Mouse (Mus musculus): Measurements from ENCODE around the gene Ifna6.
"Not testable (repeated sequence)": the region's sequence is repeated elsewhere in the genome, so short reads cannot be mapped to it uniquely, and the experiment has no call there.

Gene Ifna6

DNA sequence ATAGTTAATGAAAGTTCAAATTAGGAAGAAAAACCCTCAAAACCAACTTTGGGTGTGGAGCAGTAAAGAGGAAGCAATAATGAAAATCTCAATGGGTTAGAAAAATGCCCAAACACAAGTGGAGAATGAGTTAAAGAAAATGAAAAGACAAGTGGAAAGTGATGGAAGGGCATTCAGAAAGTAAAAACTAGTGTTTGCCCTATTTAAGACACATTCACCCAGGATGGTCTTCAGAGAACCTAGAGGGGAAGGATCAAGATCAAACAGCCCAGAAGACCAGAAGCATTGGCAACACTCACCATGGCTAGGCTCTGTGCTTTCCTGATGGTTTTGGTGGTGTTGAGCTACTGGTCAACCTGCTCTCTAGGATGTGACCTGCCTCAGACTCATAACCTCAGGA lies at the start of gene Ifna6:
TSS of gene Ifna6 (plus strand) at position 301 of the 400 bp plus-strand sequence.
- DNase-seq (ENCODE audit: low read depth, low spot score): not testable (repeated sequence)

DNA sequence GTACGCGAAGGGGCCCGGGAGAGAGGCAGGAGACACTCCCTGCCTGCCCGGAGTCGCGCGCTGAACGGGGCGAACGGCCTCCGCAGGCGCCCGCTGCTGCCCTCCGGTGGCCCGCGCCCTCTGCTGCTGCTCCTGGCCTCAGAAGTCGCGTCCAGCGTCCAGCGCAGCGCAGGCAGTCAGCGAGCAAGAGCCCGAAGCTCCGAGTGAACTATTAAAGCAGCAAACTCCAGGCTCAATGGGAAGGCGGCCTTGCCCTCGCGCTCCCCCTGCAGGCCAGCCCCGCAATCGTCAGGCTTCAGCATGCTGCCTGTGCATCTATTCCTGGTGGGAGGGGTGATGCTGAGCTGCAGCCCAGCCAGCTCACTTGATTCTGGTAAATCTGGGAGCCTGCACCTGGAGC lies 47.7 kb upstream of the Ifna6 start, which contains the start of gene Gm13272:
TSS of gene Gm13272 (plus strand) at position 301 of the 400 bp plus-strand sequence.
- DNase-seq (ENCODE audit: low read depth, low spot score): not testable (repeated sequence)

DNA sequence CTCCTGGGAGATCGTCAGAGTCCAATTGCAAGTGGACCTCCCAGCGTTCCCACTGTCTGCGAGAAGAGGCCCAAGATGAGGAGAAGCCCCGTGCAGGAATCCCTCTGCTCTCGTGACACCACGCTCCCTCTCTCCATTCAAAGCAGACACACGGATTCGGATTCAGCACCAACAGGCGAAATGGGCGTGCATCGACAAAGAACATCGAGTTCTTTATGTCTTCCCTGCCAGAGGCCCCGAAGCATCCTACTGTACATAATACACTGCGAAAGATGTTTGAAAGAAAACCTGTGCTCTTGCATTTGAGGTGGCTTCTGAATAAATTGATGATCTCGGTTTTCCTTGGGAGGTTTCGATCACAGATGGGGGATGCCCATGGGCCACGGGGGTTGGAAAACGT lies 46.9 kb upstream of the Ifna6 start:
- not testable (repeated sequence) for DNase-seq (ENCODE audit: low read depth, low spot score)

DNA sequence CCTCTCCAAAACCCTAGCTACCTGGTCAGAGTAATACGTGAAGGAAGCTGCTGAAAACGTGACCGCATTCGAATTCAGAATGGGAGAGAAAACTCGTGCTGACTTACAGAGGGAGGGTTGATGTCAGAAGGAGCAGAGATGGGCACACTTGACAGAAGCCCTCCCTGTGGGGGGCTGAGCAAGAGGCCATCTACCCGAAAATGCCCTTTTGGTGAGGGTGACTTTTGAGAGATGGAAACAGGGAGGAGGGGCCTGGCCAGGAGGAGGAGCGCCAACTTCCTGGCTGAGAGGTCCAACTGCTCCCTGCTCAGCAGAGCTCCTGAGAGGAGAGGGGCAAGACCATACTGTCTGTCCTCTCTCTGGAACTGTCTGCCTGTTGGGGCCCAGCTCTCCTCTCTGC lies 45.4 kb upstream of the Ifna6 start, which contains the start of gene Ifnz:
TSS of gene Ifnz (plus strand) at position 301 of the 400 bp plus-strand sequence.
- DNase-seq (ENCODE audit: low read depth, low spot score): not testable (repeated sequence)

DNA sequence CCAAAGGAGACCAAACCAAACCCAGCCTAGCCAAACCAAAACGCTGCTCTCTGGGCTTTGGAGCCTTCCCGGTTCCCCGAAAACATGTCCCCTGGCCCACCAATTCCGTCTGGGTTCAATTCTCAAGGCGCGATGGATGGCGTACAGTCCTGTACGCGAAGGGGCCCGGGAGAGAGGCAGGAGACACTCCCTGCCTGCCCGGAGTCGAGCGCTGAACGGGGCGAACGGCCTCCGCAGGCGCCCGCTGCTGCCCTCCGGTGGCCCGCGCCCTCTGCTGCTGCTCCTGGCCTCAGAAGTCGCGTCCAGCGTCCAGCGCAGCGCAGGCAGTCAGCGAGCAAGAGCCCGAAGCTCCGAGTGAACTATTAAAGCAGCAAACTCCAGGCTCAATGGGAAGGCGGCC lies 44.9 kb upstream of the Ifna6 start:
- not testable (repeated sequence) for DNase-seq (ENCODE audit: low read depth, low spot score)

DNA sequence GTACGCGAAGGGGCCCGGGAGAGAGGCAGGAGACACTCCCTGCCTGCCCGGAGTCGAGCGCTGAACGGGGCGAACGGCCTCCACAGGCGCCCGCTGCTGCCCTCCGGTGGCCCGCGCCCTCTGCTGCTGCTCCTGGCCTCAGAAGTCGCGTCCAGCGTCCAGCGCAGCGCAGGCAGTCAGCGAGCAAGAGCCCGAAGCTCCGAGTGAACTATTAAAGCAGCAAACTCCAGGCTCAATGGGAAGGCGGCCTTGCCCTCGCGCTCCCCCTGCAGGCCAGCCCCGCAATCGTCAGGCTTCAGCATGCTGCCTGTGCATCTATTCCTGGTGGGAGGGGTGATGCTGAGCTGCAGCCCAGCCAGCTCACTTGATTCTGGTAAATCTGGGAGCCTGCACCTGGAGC lies 41.8 kb upstream of the Ifna6 start, which contains the start of gene Gm13276:
TSS of gene Gm13276 (plus strand) at position 301 of the 400 bp plus-strand sequence.
- DNase-seq (ENCODE audit: low read depth, low spot score): not testable (repeated sequence)

DNA sequence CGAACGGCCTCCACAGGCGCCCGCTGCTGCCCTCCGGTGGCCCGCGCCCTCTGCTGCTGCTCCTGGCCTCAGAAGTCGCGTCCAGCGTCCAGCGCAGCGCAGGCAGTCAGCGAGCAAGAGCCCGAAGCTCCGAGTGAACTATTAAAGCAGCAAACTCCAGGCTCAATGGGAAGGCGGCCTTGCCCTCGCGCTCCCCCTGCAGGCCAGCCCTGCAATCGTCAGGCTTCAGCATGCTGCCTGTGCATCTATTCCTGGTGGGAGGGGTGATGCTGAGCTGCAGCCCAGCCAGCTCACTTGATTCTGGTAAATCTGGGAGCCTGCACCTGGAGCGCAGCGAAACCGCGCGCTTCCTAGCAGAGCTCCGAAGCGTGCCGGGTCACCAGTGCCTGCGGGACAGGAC lies 38.8 kb upstream of the Ifna6 start, which contains the start of gene Gm13277:
TSS of gene Gm13277 (plus strand) at position 231 of the 400 bp plus-strand sequence.
- DNase-seq (ENCODE audit: low read depth, low spot score): not testable (repeated sequence)

DNA sequence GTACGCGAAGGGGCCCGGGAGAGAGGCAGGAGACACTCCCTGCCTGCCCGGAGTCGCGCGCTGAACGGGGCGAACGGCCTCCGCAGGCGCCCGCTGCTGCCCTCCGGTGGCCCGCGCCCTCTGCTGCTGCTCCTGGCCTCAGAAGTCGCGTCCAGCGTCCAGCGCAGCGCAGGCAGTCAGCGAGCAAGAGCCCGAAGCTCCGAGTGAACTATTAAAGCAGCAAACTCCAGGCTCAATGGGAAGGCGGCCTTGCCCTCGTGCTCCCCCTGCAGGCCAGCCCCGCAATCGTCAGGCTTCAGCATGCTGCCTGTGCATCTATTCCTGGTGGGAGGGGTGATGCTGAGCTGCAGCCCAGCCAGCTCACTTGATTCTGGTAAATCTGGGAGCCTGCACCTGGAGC lies 36.0 kb upstream of the Ifna6 start, which contains the start of gene Gm13278:
TSS of gene Gm13278 (plus strand) at position 301 of the 400 bp plus-strand sequence.
- not testable (repeated sequence) for DNase-seq (ENCODE audit: low read depth, low spot score)

DNA sequence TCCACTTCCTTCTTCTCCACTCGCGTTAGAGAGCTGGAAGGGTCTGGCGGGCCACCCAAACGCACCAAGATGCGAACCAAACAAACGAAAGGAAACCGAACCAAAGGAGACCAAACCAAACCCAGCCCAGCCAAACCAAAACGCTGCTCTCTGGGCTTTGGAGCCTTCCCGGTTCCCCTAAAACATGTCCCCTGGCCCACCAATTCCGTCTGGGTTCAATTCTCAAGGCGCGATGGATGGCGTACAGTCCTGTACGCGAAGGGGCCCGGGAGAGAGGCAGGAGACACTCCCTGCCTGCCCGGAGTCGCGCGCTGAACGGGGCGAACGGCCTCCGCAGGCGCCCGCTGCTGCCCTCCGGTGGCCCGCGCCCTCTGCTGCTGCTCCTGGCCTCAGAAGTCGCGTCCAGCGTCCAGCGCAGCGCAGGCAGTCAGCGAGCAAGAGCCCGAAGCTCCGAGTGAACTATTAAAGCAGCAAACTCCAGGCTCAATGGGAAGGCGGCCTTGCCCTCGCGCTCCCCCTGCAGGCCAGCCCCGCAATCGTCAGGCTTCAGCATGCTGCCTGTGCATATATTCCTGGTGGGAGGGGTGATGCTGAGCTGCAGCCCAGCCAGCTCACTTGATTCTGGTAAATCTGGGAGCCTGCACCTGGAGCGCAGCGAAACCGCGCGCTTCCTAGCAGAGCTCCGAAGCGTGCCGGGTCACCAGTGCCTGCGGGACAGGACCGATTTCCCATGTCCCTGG lies 33.1 kb upstream of the Ifna6 start, which contains the start of gene Gm13275:
TSS of gene Gm13275 (plus strand) at position 552 of the 740 bp plus-strand sequence.
- not testable (repeated sequence) for DNase-seq (ENCODE audit: low read depth, low spot score)

DNA sequence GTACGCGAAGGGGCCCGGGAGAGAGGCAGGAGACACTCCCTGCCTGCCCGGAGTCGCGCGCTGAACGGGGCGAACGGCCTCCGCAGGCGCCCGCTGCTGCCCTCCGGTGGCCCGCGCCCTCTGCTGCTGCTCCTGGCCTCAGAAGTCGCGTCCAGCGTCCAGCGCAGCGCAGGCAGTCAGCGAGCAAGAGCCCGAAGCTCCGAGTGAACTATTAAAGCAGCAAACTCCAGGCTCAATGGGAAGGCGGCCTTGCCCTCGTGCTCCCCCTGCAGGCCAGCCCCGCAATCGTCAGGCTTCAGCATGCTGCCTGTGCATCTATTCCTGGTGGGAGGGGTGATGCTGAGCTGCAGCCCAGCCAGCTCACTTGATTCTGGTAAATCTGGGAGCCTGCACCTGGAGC lies 30.1 kb upstream of the Ifna6 start, which contains the start of gene Gm13279:
TSS of gene Gm13279 (plus strand) at position 301 of the 400 bp plus-strand sequence.
- not testable (repeated sequence) for DNase-seq (ENCODE audit: low read depth, low spot score)

DNA sequence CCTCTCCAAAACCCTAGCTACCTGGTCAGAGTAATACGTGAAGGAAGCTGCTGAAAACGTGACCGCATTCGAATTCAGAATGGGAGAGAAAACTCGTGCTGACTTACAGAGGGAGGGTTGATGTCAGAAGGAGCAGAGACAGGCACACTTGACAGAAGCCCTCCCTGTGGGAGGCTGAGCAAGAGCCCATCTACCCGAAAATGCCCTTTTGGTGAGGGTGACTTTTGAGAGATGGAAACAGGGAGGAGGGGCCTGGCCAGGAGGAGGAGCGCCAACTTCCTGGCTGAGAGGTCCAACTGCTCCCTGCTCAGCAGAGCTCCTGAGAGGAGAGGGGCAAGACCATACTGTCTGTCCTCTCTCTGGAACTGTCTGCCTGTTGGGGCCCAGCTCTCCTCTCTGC lies 27.9 kb upstream of the Ifna6 start, which contains the start of gene Gm13285:
TSS of gene Gm13285 (plus strand) at position 301 of the 400 bp plus-strand sequence.
- not testable (repeated sequence) for DNase-seq (ENCODE audit: low read depth, low spot score)

DNA sequence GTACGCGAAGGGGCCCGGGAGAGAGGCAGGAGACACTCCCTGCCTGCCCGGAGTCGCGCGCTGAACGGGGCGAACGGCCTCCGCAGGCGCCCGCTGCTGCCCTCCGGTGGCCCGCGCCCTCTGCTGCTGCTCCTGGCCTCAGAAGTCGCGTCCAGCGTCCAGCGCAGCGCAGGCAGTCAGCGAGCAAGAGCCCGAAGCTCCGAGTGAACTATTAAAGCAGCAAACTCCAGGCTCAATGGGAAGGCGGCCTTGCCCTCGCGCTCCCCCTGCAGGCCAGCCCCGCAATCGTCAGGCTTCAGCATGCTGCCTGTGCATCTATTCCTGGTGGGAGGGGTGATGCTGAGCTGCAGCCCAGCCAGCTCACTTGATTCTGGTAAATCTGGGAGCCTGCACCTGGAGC lies 24.3 kb upstream of the Ifna6 start, which contains the start of gene Gm13287:
TSS of gene Gm13287 (plus strand) at position 301 of the 400 bp plus-strand sequence.
- not testable (repeated sequence) for DNase-seq (ENCODE audit: low read depth, low spot score)

DNA sequence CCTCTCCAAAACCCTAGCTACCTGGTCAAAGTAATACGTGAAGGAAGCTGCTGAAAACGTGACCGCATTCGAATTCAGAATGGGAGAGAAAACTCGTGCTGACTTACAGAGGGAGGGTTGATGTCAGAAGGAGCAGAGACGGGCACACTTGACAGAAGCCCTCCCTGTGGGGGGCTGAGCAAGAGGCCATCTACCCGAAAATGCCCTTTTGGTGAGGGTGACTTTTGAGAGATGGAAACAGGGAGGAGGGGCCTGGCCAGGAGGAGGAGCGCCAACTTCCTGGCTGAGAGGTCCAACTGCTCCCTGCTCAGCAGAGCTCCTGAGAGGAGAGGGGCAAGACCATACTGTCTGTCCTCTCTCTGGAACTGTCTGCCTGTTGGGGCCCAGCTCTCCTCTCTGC lies 22.0 kb upstream of the Ifna6 start, which contains the start of gene Gm13288:
TSS of gene Gm13288 (plus strand) at position 301 of the 400 bp plus-strand sequence.
- DNase-seq (ENCODE audit: low read depth, low spot score): not testable (repeated sequence)

DNA sequence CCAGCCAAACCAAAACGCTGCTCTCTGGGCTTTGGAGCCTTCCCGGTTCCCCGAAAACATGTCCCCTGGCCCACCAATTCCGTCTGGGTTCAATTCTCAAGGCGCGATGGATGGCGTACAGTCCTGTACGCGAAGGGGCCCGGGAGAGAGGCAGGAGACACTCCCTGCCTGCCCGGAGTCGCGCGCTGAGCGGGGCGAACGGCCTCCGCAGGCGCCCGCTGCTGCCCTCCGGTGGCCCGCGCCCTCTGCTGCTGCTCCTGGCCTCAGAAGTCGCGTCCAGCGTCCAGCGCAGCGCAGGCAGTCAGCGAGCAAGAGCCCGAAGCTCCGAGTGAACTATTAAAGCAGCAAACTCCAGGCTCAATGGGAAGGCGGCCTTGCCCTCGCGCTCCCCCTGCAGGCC lies 21.5 kb upstream of the Ifna6 start:
- not testable (repeated sequence) for DNase-seq (ENCODE audit: low read depth, low spot score)

DNA sequence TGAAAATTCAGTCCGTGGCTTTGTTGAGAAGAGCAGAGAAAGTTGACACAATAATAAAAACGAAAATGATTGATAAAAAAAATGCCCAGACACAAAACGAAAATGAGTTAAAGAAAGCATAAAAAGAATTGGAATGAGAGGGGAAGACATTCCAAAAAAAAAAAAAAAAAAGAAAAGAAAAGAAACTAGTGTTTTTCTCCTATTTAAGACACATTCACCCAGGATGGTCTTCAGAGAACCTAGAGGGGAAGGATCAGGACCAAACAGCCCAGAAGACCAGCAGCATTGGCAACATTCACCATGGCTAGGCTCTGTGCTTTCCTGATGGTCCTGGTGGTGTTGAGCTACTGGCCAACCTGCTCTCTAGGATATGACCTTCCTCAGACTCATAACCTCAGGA lies 11.3 kb upstream of the Ifna6 start, which contains the start of gene Ifna7:
TSS of gene Ifna7 (plus strand) at position 301 of the 400 bp plus-strand sequence.
- DNase-seq (ENCODE audit: low read depth, low spot score): no peak

DNA sequence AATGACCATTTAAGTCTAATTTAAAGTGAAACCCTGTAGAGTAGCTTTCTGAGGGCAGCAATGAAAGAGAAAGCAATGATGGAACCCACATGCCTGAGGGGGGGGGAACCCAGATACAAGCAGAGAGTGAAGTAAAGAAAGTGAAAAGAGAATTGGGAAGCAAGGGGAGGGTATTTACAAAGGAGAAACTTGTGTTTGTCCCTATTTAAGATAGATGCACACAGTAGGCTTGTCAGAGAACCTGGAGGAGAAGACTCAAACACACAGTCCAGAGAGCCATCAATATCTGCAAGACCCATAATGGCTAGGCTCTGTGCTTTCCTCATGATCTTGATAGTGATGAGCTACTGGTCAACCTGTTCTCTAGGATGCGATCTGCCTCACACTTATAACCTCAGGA lies 7.6 kb upstream of the Ifna6 start, which contains the start of gene Ifna11:
TSS of gene Ifna11 (plus strand) at position 301 of the 400 bp plus-strand sequence.
- no peak for DNase-seq (ENCODE audit: low read depth, low spot score)

DNA sequence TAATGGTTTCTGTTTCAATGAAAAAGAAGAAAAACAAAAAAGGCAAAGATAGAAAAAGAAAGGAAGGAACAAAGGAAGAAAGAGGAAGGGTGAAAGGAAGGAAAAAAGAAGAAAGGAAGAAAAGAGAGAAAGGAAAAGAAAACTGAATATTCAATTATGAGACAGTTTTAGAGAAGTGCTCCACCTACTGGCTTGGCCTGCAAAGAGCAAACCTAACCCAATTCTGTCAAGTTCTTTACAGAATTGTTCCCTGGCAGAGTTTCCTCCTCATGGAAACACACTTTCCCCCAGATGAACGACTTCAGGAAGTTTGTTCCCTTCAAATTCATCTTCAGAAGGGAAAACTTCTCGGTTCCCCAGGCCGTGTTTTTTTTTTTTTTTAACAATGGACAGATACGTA lies 4.2 kb upstream of the Ifna6 start:
- peak; percentile 64 for DNase-seq (ENCODE audit: low read depth, low spot score)

DNA sequence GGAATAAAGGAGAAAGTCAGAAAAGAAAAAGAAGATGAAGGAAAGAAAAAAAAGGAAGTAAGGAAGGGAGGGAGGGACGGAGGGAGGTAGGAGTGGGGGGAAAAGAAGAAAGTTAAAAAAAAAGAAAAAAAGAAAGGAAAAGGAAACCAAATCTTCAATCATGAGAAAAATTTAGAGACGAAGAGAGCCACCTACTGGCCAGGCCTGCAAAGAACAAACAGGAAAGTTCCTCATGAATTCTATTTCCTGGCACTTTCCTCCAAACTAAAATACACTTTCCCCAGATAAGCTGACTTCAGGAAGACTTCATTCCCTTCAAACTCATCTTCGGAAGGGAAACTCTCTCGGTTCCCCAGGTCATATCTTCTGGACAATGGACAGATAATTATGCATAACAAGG lies 3.3 kb downstream of the Ifna6 start:
- peak; percentile 65 for DNase-seq (ENCODE audit: low read depth, low spot score)

DNA sequence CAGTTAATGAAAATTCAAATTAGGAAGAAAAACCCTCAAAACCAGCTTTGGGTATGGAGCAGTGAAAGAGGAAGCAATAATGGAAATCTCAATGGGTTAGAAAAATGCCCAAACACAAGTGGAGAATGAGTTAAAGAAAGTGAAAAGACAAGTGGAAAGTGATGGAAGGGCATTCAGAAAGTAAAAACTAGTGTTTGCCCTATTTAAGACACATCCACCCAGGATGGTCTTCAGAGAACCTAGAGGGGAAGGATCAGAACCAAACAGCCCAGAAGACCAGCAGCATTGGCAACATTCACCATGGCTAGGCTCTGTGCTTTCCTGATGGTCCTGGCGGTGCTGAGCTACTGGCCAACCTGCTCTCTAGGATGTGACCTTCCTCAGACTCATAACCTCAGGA lies 8.0 kb downstream of the Ifna6 start, which contains the start of gene Ifna5:
TSS of gene Ifna5 (plus strand) at position 301 of the 400 bp plus-strand sequence.
- not testable (repeated sequence) for DNase-seq (ENCODE audit: low read depth, low spot score)

DNA sequence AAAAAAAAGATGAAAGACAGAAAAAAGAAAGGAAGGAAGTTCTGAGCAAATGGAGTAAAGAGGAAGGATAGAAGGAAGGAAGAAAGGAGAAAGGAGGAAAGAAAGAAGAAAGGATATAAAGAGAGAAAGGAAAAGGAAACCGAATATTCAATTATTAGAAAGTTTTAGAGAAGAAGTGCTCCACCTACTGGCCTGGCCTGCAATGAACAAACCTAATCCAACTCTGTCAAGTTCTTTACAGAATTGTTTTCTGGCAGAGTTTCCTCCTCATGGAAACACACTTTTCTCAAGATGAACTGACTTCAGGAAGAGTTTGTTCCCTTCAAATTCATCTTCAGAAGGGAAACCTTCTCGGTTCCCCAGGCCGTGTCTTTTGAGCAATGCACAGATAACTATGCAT lies 11.6 kb downstream of the Ifna6 start:
- DNase-seq (ENCODE audit: low read depth, low spot score): peak; percentile 60

DNA sequence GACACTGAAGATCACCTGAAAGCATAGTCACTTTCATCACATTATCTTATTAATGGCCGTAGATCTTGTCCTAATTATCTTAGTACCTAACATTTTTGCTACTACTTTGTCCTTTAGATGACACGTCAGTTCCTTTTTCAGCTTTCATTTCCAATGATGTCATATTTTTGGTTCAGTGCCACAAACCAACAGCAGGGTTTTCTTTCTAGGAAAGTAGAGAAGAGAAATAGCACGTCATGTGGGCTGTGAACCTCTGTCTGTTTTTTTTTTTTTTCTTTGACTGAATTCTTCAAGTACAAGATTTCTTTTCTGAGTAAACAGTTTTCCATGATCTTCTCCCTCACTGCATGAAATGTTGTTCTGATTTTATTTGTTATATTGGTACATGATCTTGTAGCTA lies 12.8 kb downstream of the Ifna6 start:
- DNase-seq (ENCODE audit: low read depth, low spot score): no peak

DNA sequence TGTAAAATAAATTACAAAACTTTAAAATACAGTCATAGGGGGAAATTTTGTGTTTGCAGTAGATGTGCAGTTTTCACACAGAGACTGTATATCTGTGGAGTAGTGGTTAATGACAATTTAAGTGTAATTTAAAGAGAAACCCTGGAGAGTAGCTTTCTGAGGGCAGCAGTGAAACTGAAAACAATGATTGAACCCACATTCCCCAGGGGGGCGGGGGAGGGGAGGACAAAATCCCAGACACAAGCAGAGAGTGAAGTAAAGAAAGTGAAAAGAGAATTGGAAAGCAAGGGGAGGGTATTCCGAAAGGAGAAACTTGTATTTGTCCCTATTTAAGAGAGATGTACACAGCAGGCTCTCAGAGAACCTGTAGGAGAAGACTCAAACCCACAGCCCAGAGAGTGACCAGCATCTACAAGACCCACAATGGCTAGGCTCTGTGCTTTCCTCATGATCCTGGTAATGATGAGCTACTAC lies 14.3 kb downstream of the Ifna6 start, which contains the start of gene Ifna4:
TSS of gene Ifna4 (plus strand) at position 424 of the 474 bp plus-strand sequence.
- no peak for DNase-seq (ENCODE audit: low read depth, low spot score)

Measured in CD4-positive, CD25-positive, alpha-beta regulatory T cell, adult 2 months (primary cell).